ENCODE assay signal across 7 mouse cellular contexts in the genomic region with DNA sequence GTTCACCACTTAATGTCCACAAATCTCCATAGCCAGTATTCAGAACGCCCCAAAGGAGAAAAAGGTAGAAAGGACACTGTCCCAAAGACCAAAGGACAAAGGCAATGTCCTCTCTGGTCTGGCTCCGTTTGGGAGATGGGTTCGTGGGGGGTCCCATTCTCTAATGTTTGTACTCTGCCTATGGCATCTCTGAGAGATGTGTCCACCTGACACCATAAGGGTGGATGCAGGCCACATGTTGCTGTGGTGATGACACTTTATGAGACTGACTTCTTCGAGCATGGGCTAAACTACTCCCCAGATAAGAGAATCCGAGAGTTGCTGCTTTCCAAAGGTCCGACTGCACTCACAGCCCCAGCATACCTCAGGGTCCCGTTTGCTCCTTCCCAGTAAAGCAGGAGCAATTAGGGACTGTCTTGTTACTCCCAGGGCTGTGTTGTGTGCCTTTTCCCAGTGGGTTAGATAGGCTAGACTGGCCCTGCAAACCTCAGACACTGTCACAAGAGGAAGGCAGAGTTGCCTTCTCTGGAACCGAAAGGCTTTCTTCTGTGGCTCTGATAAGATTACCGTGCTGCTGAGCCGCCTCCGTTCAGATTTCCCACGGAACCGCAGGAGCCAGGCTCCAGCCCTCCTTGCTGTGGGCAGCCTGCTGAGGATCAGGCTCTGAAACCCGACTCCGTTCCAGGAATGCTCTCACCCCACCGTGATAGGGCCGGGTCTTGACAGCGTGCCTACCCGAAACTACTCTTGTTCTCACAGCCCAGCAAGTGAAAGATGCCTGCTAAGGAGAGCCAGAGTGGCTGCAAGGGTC. TPM values are rescaled to one million over a fixed set of nuclear protein-coding genes. Genes with fewer than 3 reads are reported as not detected.
DNase-seq lines count a peak whose midpoint lies in the region; ATAC-seq lines count a peak whose summit lies in the region.

No protein-coding gene starts in this region.

- H3K9me3 ChIP-seq in forebrain, embryonic 12.5 days: no peaks in the 10 kb centered on the region
- no peaks in the 10 kb centered on the region for H3K9me3 ChIP-seq in hindbrain, embryonic 13.5 days
- H3K9me3 ChIP-seq in midbrain, embryonic 12.5 days: no peaks in the 10 kb centered on the region

- H3K36me3 ChIP-seq in forebrain, embryonic 12.5 days (replicated peaks): no peaks in the 10 kb centered on the region
- H3K36me3 ChIP-seq in hindbrain, embryonic 13.5 days: no peaks in the 10 kb centered on the region
- H3K36me3 ChIP-seq in midbrain, embryonic 12.5 days: no peaks in the 10 kb centered on the region

- peaks cover 5% of the 10 kb centered on the region for H3K4me1 ChIP-seq in forebrain, embryonic 12.5 days
- peaks cover 10% of the 10 kb centered on the region for H3K4me1 ChIP-seq in hindbrain, embryonic 13.5 days (replicated peaks)
- H3K4me1 ChIP-seq in midbrain, embryonic 12.5 days: peaks cover 8% of the 10 kb centered on the region; the same call in 1 of the 2 replicates

- peak overlapping the region; percentile 45 for H3K4me2 ChIP-seq in forebrain, embryonic 12.5 days
- peak overlapping the region; percentile 43 for H3K4me2 ChIP-seq in hindbrain, embryonic 13.5 days
- H3K4me2 ChIP-seq in midbrain, embryonic 12.5 days (replicated peaks): peak overlapping the region; percentile 44

- no peak overlapping the region; the same call in 1 of the 2 replicates for H3K9ac ChIP-seq in forebrain, embryonic 12.5 days
- no peak overlapping the region for H3K9ac ChIP-seq in hindbrain, embryonic 13.5 days
- no peak overlapping the region for H3K9ac ChIP-seq in midbrain, embryonic 12.5 days (replicated peaks)

- peaks cover 56% of the 10 kb centered on the region for H3K27me3 ChIP-seq in forebrain, embryonic 12.5 days
- H3K27me3 ChIP-seq in hindbrain, embryonic 13.5 days: peaks cover 44% of the 10 kb centered on the region
- peaks cover 53% of the 10 kb centered on the region for H3K27me3 ChIP-seq in midbrain, embryonic 12.5 days

- H3K4me3 ChIP-seq in forebrain, embryonic 12.5 days (replicated peaks): no peak overlapping the region
- 0 out of 2 replicates have a peak overlapping the region, but pooled peaks have one; percentile 4 for H3K4me3 ChIP-seq in hindbrain, embryonic 13.5 days
- H3K4me3 ChIP-seq in midbrain, embryonic 12.5 days: peak overlapping the region; percentile 6; the same call in 1 of the 2 replicates

- no peak for ATAC-seq in forebrain, embryonic 12.5 days (ENCODE audit: low FRiP score)
- no peak for ATAC-seq in hindbrain, embryonic 13.5 days (ENCODE audit: low FRiP score)
- 0 out of 2 replicates have a peak, but pooled peaks have one; percentile 52 for ATAC-seq in midbrain, embryonic 12.5 days (ENCODE audit: low FRiP score, low read depth)

- no peak overlapping the region for H3K27ac ChIP-seq in forebrain, embryonic 12.5 days
- no peak overlapping the region for H3K27ac ChIP-seq in hindbrain, embryonic 13.5 days
- H3K27ac ChIP-seq in midbrain, embryonic 12.5 days (replicated peaks): no peak overlapping the region

- peak; percentile 44 for DNase-seq in thymus, postnatal 4 days
- DNase-seq in thymus, postnatal 14 days: no peak
- DNase-seq in cerebellum, adult 9-11 months: no peak
- no peak for DNase-seq in adrenal gland, adult 8-10 months

- WGBS in forebrain, embryonic 12.5 days: 14% methylated on average over 19 of the region's 19 CpGs
- WGBS in hindbrain, embryonic 13.5 days: 18% methylated on average over 19 of the region's 19 CpGs
- 13% methylated on average over 19 of the region's 19 CpGs for WGBS in midbrain, embryonic 12.5 days

RNA-seq across cellular contexts. Expression of gene Rcsd1, which starts 7.1 kb away (rescaled TPM):
- polyA plus RNA-seq in forebrain, embryonic 12.5 days (2016; fragmentation: Nextera tagmentation; extraction: Ambion mirVana): 6.7 and 8.1 TPM in 2 replicates
- polyA plus RNA-seq in hindbrain, embryonic 13.5 days (2015; fragmentation: Nextera tagmentation; extraction: Ambion mirVana): 12.4 and 13.5 TPM in 2 replicates
- polyA plus RNA-seq in midbrain, embryonic 12.5 days (2016; fragmentation: Nextera tagmentation; extraction: Ambion mirVana): 9.3 and 13.2 TPM in 2 replicates
- total RNA-seq in adrenal gland, adult 8-10 months (2022): 10 to 100 TPM; 15.2 to 23.8 (median 18.2) TPM
